In the genomic region with DNA sequence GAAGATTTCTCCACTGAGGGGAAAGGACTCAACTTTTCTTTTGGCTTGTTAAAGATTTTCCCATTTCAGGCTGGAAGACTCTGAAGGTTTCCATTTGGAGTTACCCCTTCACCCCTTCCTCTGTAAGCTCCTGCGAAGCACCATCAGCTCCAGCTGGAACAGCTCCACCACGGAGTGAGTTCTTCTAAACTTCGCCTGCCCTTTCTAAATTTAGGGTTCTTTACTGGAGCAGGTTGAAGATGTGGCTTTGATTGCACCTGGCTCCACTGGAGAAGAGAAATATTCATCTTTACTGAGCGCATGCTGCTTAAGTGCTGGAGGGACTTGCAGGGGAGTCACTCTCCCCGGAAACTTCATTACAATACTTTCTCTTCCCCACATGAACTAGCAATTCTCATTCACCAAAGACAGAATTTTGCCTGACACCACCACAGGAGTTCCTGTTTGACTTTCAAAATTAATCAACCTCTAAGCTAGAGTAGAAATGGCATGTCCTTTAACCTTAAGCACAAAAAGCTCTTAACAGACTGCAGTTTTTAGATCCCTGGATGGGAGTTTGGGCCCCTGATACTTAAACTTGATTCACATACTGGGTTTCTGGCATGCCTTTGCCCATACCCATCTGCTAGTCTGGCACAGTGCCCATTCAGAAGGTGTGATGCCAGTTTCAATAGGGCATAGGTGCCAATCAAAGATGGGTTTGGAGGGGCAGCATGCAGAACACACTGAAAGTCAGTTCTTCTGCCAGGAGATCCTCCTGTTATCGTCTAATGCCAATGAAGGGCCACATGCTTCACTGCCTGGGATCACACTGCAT, we compare ENCODE assay signal across 12 mouse cellular contexts. TPM values are rescaled to one million over a fixed set of nuclear protein-coding genes. Genes with fewer than 3 reads are reported as not detected.
DNase-seq lines count a peak whose midpoint lies in the region; ATAC-seq lines count a peak whose summit lies in the region.
"Had no signal": no experiment of that assay in that cellular context is flagged by ENCODE, and none has a peak within 500 bp of the region (broad histone marks: within the 10 kb centered on the region; RNA-seq: fewer than 3 reads in every experiment).

No protein-coding gene starts in this region.

- peak; percentile 87 for ATAC-seq in hindbrain, embryonic 15.5 days (ENCODE audit: low FRiP score, low read depth)
- ATAC-seq in activated CD4-positive, CD25-positive, alpha-beta regulatory T cell, adult 4 months: peak; percentile 32
- peak; percentile 22; the same call in 1 of the 2 replicates for ATAC-seq in liver, embryonic 15.5 days (ENCODE audit: insufficient read depth)

- DNase-seq in hindbrain, embryonic 10.5 days (ENCODE audit: low spot score): no peak
- peak; percentile 52 to 55 for DNase-seq in cerebellum, postnatal 36 days
- DNase-seq in thymus, postnatal 10 days (ENCODE audit: low spot score in 2 of 2): no peak
- DNase-seq in gastrocnemius, postnatal 10 days: no peak
- DNase-seq in Muller cell, postnatal 12 days (ENCODE audit: inconsistent ontology term): no peak

- no peak overlapping the region for H3K4me3 ChIP-seq in hindbrain, embryonic 15.5 days
- no peak overlapping the region for H3K4me3 ChIP-seq in hindbrain, embryonic 10.5 days
- no peak overlapping the region for H3K4me3 ChIP-seq in liver, embryonic 15.5 days (replicated peaks)
- H3K4me3 ChIP-seq: heart, embryonic 12.5 days; limb, embryonic 13.5 days had no signal

- H3K9me3 ChIP-seq in hindbrain, embryonic 15.5 days: no peaks in the 10 kb centered on the region
- H3K9me3 ChIP-seq in hindbrain, embryonic 10.5 days: no peaks in the 10 kb centered on the region
- no peaks in the 10 kb centered on the region for H3K9me3 ChIP-seq in liver, embryonic 15.5 days (replicated peaks)
- H3K9me3 ChIP-seq: heart, embryonic 12.5 days; limb, embryonic 13.5 days had no signal

- H3K27ac ChIP-seq in hindbrain, embryonic 15.5 days (replicated peaks): no peak overlapping the region
- H3K27ac ChIP-seq in hindbrain, embryonic 10.5 days: no peak overlapping the region
- 0 out of 2 replicates have a peak overlapping the region, but pooled peaks have one; percentile 29 for H3K27ac ChIP-seq in liver, embryonic 15.5 days (replicated peaks)
- H3K27ac ChIP-seq: limb, embryonic 13.5 days had no signal

- WGBS in hindbrain, embryonic 15.5 days: 67% methylated on average over 6 of the region's 6 CpGs
- 83% methylated on average over 6 of the region's 6 CpGs for WGBS in hindbrain, embryonic 10.5 days
- WGBS in liver, embryonic 15.5 days (ENCODE audit: insufficient replicate concordance): 77% methylated on average over 6 of the region's 6 CpGs

- H3K27me3 ChIP-seq in hindbrain, embryonic 15.5 days: no peaks in the 10 kb centered on the region
- H3K27me3 ChIP-seq in hindbrain, embryonic 10.5 days (ENCODE audit: insufficient read depth, poor library complexity, severe bottlenecking): no peaks in the 10 kb centered on the region
- H3K27me3 ChIP-seq in liver, embryonic 15.5 days: no peaks in the 10 kb centered on the region
- H3K27me3 ChIP-seq: heart, embryonic 12.5 days; limb, embryonic 13.5 days had no signal

- H3K4me1 ChIP-seq in hindbrain, embryonic 15.5 days (replicated peaks): 0 out of 2 replicates have a peak, but pooled peaks cover 5% of the 10 kb centered on the region
- H3K4me1 ChIP-seq in hindbrain, embryonic 10.5 days (replicated peaks): 0 out of 2 replicates have a peak, but pooled peaks cover 6% of the 10 kb centered on the region
- peaks cover 8% of the 10 kb centered on the region for H3K4me1 ChIP-seq in liver, embryonic 15.5 days (replicated peaks)
- H3K4me1 ChIP-seq: heart, embryonic 12.5 days had no signal

- H3K4me2 ChIP-seq in hindbrain, embryonic 15.5 days: no peak overlapping the region
- H3K4me2 ChIP-seq in liver, embryonic 15.5 days: no peak overlapping the region
- H3K4me2 ChIP-seq: heart, embryonic 12.5 days; limb, embryonic 13.5 days had no signal

- H3K9ac ChIP-seq in hindbrain, embryonic 15.5 days: no peak overlapping the region
- H3K9ac ChIP-seq in liver, embryonic 15.5 days: no peak overlapping the region
- H3K9ac ChIP-seq: heart, embryonic 12.5 days; limb, embryonic 13.5 days had no signal

- H3K36me3 ChIP-seq in hindbrain, embryonic 15.5 days: no peaks in the 10 kb centered on the region
- 0 out of 2 replicates have a peak, but pooled peaks cover 3% of the 10 kb centered on the region for H3K36me3 ChIP-seq in hindbrain, embryonic 10.5 days
- H3K36me3 ChIP-seq in liver, embryonic 15.5 days (replicated peaks): peaks cover 46% of the 10 kb centered on the region
- H3K36me3 ChIP-seq: limb, embryonic 13.5 days had no signal

RNA-seq across cellular contexts. Expression of a gene that starts 6.5 kb away (rescaled TPM):
- not detected in 2 replicates for polyA plus RNA-seq in hindbrain, embryonic 15.5 days (2015; fragmentation: Nextera tagmentation; extraction: Ambion mirVana)
- not detected in 2 replicates for polyA plus RNA-seq in hindbrain, embryonic 10.5 days (2016; fragmentation: Nextera tagmentation; extraction: Ambion mirVana)
- polyA plus RNA-seq in activated CD4-positive, CD25-positive, alpha-beta regulatory T cell, adult 4 months (2017; shearing (Covaris generic)): not detected
- 0.23 TPM in 1 of 2 replicates, not detected in the other for polyA plus RNA-seq in liver, embryonic 15.5 days (2015; fragmentation: Nextera tagmentation; extraction: Ambion mirVana)
- total RNA-seq in gastrocnemius, postnatal 10 days (2021): not detected
- total RNA-seq: MEL had no signal
- polyA plus RNA-seq: heart, embryonic 12.5 days; limb, embryonic 13.5 days; neural tube, embryonic 14.5 days had no signal

RNA-seq across cellular contexts. Expression of a gene that starts 7.2 kb away (rescaled TPM):
- 3.3 and 3.8 TPM in 2 replicates for polyA plus RNA-seq in hindbrain, embryonic 15.5 days (2015; fragmentation: Nextera tagmentation; extraction: Ambion mirVana)
- polyA plus RNA-seq in hindbrain, embryonic 10.5 days (2016; fragmentation: Nextera tagmentation; extraction: Ambion mirVana): 20.7 and 22.7 TPM in 2 replicates
- 10 to 100 TPM; 48.1 to 55.3 TPM for polyA plus RNA-seq in activated CD4-positive, CD25-positive, alpha-beta regulatory T cell, adult 4 months (2017; shearing (Covaris generic))
- 22.6 and 23.8 TPM in 2 replicates for polyA plus RNA-seq in liver, embryonic 15.5 days (2015; fragmentation: Nextera tagmentation; extraction: Ambion mirVana)
- 10 to 100 TPM in 1 of 2 experiments, 1 to 10 TPM in 1; 8.3 to 11.0 TPM for total RNA-seq in gastrocnemius, postnatal 10 days (2021)

Comparison
In these comparisons a context has a peak if more than half of its experiments do, and no peak if none do; other contexts are left out.
1. ATAC-seq: peak in every context shown above with its lines; median percentile 87 in hindbrain, embryonic 15.5 days; 32 in activated CD4-positive, CD25-positive, alpha-beta regulatory T cell, adult 4 months; 22 in liver, embryonic 15.5 days.
2. DNase-seq: peak in cerebellum, postnatal 36 days (2 of 2); none in hindbrain, embryonic 10.5 days (single experiment), thymus, postnatal 10 days (0 of 2), gastrocnemius, postnatal 10 days (single experiment) and Muller cell, postnatal 12 days (single experiment).